ENCODE assay signal across 30 mouse cellular contexts in genomic region chr6:4680576-4680975, GRCm38 (mm10).
DNase-seq lines count a peak whose midpoint lies in the region; ATAC-seq lines count a peak whose summit lies in the region.
"Had no signal": no experiment of that assay in that cellular context is flagged by ENCODE, and none has a peak within 500 bp of the region (broad histone marks: within the 10 kb centered on the region; RNA-seq: fewer than 3 reads in every experiment).

No protein-coding gene starts in this region.

- H3K27ac ChIP-seq in forebrain, embryonic 10.5 days: peak overlapping the region; percentile 33; the same call in 1 of the 2 replicates
- no peak overlapping the region for H3K27ac ChIP-seq in forebrain, embryonic 11.5 days (ENCODE audit: low read depth, low read length)
- peak overlapping the region; percentile 16; the same call in 1 of the 2 replicates for H3K27ac ChIP-seq in forebrain, embryonic 15.5 days (replicated peaks)
- no peak overlapping the region for H3K27ac ChIP-seq in midbrain, embryonic 10.5 days (replicated peaks)
- H3K27ac ChIP-seq: embryonic facial prominence, embryonic 12.5 days; embryonic facial prominence, embryonic 15.5 days; heart, adult 2 months; heart, embryonic 10.5 days; heart, embryonic 13.5 days; hindbrain, embryonic 14.5 days; hindbrain, postnatal 0 days had no signal

- no peak for ATAC-seq in forebrain, embryonic 11.5 days (replicated peaks; ENCODE audit: low FRiP score)
- ATAC-seq in forebrain, embryonic 15.5 days (replicated peaks): peak; percentile 15; the same call in 1 of the 2 replicates
- ATAC-seq: activated CD4-positive, CD25-positive, alpha-beta regulatory T cell, adult 4 months; hindbrain, postnatal 0 days; inflammation-experienced regulatory T-cells, adult 6 months; intestine, embryonic 16.5 days had no signal

- 87% methylated on average over 4 of the region's 4 CpGs for WGBS in forebrain, embryonic 10.5 days
- WGBS in forebrain, embryonic 11.5 days: 89% methylated on average over 4 of the region's 4 CpGs
- 78% methylated on average over 4 of the region's 4 CpGs for WGBS in forebrain, embryonic 15.5 days
- 87% methylated on average over 4 of the region's 4 CpGs for WGBS in midbrain, embryonic 10.5 days

- H3K4me1 ChIP-seq in forebrain, embryonic 10.5 days: peaks cover 41% of the 10 kb centered on the region
- H3K4me1 ChIP-seq in forebrain, embryonic 11.5 days (replicated peaks; ENCODE audit: control insufficient read depth, insufficient read depth, low read length): peaks cover 7% of the 10 kb centered on the region; the same call in 1 of the 2 replicates
- H3K4me1 ChIP-seq in forebrain, embryonic 15.5 days: peaks cover 22% of the 10 kb centered on the region
- peaks cover 10% of the 10 kb centered on the region for H3K4me1 ChIP-seq in midbrain, embryonic 10.5 days
- H3K4me1 ChIP-seq: embryonic facial prominence, embryonic 12.5 days; embryonic facial prominence, embryonic 15.5 days had no signal

- H3K36me3 ChIP-seq in forebrain, embryonic 10.5 days (replicated peaks): peaks cover 35% of the 10 kb centered on the region
- H3K36me3 ChIP-seq in forebrain, embryonic 11.5 days (ENCODE audit: control insufficient read depth, insufficient read depth, low read length): no peaks in the 10 kb centered on the region
- no peaks in the 10 kb centered on the region for H3K36me3 ChIP-seq in forebrain, embryonic 15.5 days
- H3K36me3 ChIP-seq in midbrain, embryonic 10.5 days: peaks cover 36% of the 10 kb centered on the region
- H3K36me3 ChIP-seq: embryonic facial prominence, embryonic 15.5 days; G1E had no signal

- no peaks in the 10 kb centered on the region for H3K27me3 ChIP-seq in forebrain, embryonic 10.5 days (ENCODE audit: poor library complexity, severe bottlenecking)
- H3K27me3 ChIP-seq in forebrain, embryonic 11.5 days (ENCODE audit: control insufficient read depth, insufficient read depth, low read length): no peaks in the 10 kb centered on the region
- no peaks in the 10 kb centered on the region for H3K27me3 ChIP-seq in forebrain, embryonic 15.5 days
- H3K27me3 ChIP-seq in midbrain, embryonic 10.5 days (ENCODE audit: low read depth, poor library complexity, severe bottlenecking): no peaks in the 10 kb centered on the region
- H3K27me3 ChIP-seq: CH12.LX; embryonic facial prominence, embryonic 12.5 days; embryonic facial prominence, embryonic 15.5 days; heart, embryonic 13.5 days had no signal

- H3K4me2 ChIP-seq in forebrain, embryonic 11.5 days (ENCODE audit: low read depth, low read length, severe bottlenecking): no peak overlapping the region
- no peak overlapping the region for H3K4me2 ChIP-seq in forebrain, embryonic 15.5 days (replicated peaks)
- H3K4me2 ChIP-seq: embryonic facial prominence, embryonic 12.5 days; embryonic facial prominence, embryonic 15.5 days; heart, embryonic 13.5 days; hindbrain, embryonic 14.5 days had no signal

- no peak overlapping the region for H3K4me3 ChIP-seq in forebrain, embryonic 10.5 days
- H3K4me3 ChIP-seq in forebrain, embryonic 11.5 days (ENCODE audit: low read depth, low read length): no peak overlapping the region
- H3K4me3 ChIP-seq in forebrain, embryonic 15.5 days: no peak overlapping the region
- H3K4me3 ChIP-seq in midbrain, embryonic 10.5 days: no peak overlapping the region
- H3K4me3 ChIP-seq: embryonic facial prominence, embryonic 12.5 days; embryonic facial prominence, embryonic 15.5 days; heart, adult 2 months; heart, embryonic 10.5 days; heart, embryonic 13.5 days had no signal

- no peaks in the 10 kb centered on the region for H3K9me3 ChIP-seq in forebrain, embryonic 10.5 days
- H3K9me3 ChIP-seq in forebrain, embryonic 11.5 days (ENCODE audit: control insufficient read depth, low read length): no peaks in the 10 kb centered on the region
- H3K9me3 ChIP-seq in forebrain, embryonic 15.5 days: no peaks in the 10 kb centered on the region
- H3K9me3 ChIP-seq in midbrain, embryonic 10.5 days (replicated peaks): no peaks in the 10 kb centered on the region
- H3K9me3 ChIP-seq: embryonic facial prominence, embryonic 12.5 days; embryonic facial prominence, embryonic 15.5 days; G1E; heart, embryonic 10.5 days; heart, embryonic 13.5 days had no signal

- DNase-seq in forebrain, embryonic 10.5 days (ENCODE audit: extremely low spot score, low spot score): no peak
- DNase-seq in forebrain, embryonic 11.5 days (ENCODE audit: low spot score): no peak
- peak; percentile 80 for DNase-seq in adipocyte (ENCODE audit: low spot score)
- no peak for DNase-seq in c-Kit-positive CD71-positive TER-119-positive erythroid progenitor cells, embryonic 14.5 days (ENCODE audit: low spot score)
- no peak for DNase-seq in midbrain, embryonic 10.5 days (ENCODE audit: low spot score)
- DNase-seq: adrenal gland, postnatal 10 days; adrenal gland, postnatal 36 days; B cell, adult 2 months; cerebellum, adult 11 months; cerebellum, adult 2 months; cerebellum, adult 9-11 months; cerebellum, postnatal 25 days; gastrocnemius, postnatal 10 days; gastrocnemius, postnatal 36 days; heart, adult 2 months; heart, postnatal 14 days; heart, postnatal 4 days; kidney, adult 18-20 months had no signal

- H3K9ac ChIP-seq in forebrain, embryonic 11.5 days (ENCODE audit: low read length): no peak overlapping the region
- H3K9ac ChIP-seq in forebrain, embryonic 15.5 days (replicated peaks): no peak overlapping the region
- H3K9ac ChIP-seq: embryonic facial prominence, embryonic 12.5 days; embryonic facial prominence, embryonic 15.5 days; heart, embryonic 13.5 days; hindbrain, embryonic 14.5 days had no signal

Comparison
In these comparisons a context has a peak if more than half of its experiments do, and no peak if none do; other contexts are left out.
1. H3K27ac ChIP-seq: peak in forebrain, embryonic 10.5 days (single experiment) and forebrain, embryonic 15.5 days (single experiment); none in forebrain, embryonic 11.5 days (single experiment) and midbrain, embryonic 10.5 days (single experiment).